Mouse (Mus musculus): ENCODE data around the gene Olfr986.

Olfr986 gene

DNA sequence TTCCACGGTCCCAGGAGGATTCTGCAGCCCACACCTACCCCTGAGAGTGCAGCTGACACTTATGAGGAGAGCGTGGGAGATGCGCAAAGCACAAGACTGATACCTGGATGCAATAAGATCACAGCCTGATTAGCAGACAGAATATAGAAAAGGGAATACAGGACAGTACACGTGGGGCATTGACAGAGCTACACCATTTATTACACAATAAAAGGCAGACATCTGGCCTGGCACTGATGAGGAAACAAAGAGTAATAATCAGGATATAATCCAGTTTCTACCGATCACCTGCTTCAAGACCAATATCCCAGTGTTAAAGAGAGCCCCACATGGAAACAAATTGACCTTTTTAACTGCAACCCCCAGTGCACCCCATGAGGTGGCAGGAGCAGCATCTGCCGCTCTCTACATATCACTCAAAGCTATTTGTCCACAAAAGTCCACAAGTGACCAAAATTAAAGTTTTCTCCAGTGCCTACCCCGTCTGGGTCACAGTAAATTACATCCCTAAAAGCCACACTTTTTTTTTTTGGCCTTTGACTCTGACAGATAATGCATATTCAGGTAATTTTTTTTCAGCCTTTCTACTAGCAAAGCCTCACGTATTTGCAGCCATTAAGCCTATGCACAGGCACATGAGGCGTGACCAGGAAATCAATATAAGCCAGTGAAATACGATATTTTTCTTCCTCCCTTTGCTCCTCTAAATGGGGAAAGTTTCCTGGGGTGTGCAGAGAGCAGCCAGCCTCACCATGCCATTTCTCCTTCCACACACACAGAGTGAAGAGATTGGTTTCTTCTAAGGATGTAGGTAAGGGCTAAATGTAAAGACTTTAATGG is 53.7 kb downstream of the Olfr986 start:
- no peak for DNase-seq

- no peak for DNase-seq
These were observed 54.5 kb downstream of the Olfr986 start for GRCm38 (mm10) chr9:40235220-40235619.
